Mouse (Mus musculus) intestine, postnatal 0 days (tissue): ENCODE data around the gene 1700001K19Rik. TPM values are rescaled to one million over a fixed set of nuclear protein-coding genes. Genes with fewer than 3 reads are reported as not detected.

Source experiments
- ATAC-seq: fragments of 200-750 bp; cut with Nextera tagmentation; 2 replicates; pipeline ENCODE4 v1.8.0; 2017; ENCODE audit warnings: mild to moderate bottlenecking, moderate TSS enrichment, moderate library complexity
- H3K27ac ChIP-seq: fragments of 300-500 bp; sonication (generic); 2 replicates; pipeline ENCODE4 v1.5.1; 2014; ENCODE audit warnings: mild to moderate bottlenecking, low read depth, low read length, moderate library complexity
- H3K27me3 ChIP-seq: fragments of 300-500 bp; sonication (generic); replicated peaks from 2 replicates; pipeline ENCODE4 v1.6.1; 2014; ENCODE audit warnings: low read length, mixed read lengths; ENCODE audit not compliant: control insufficient read depth, insufficient read depth
- H3K36me3 ChIP-seq: fragments of 300-500 bp; sonication (generic); 2 replicates; pipeline ENCODE4 v1.6.1; 2014; ENCODE audit warnings: mild to moderate bottlenecking, moderate library complexity; ENCODE audit not compliant: control insufficient read depth, insufficient read depth
- H3K4me1 ChIP-seq: fragments of 300-500 bp; sonication (generic); replicated peaks from 2 replicates; pipeline ENCODE4 v1.6.1; 2014; ENCODE audit warnings: antibody characterized with exemption, low read length, mixed read lengths; ENCODE audit not compliant: control insufficient read depth, insufficient read depth
- H3K4me2 ChIP-seq: fragments of 300-500 bp; sonication (generic); replicated peaks from 2 replicates; pipeline ENCODE4 v1.6.1; 2014; ENCODE audit warnings: low read depth, mild to moderate bottlenecking, moderate library complexity
- H3K4me3 ChIP-seq: fragments of 300-500 bp; sonication (generic); 2 replicates; pipeline ENCODE4 v1.5.1; 2014; ENCODE audit warnings: low read depth, low read length
- H3K9ac ChIP-seq: fragments of 300-500 bp; sonication (generic); 2 replicates; pipeline ENCODE4 v1.6.1; 2014; ENCODE audit warnings: mild to moderate bottlenecking, low read depth, low read length
- H3K9me3 ChIP-seq: fragments of 300-500 bp; sonication (generic); 2 replicates; pipeline ENCODE4 v1.6.1; 2016; ENCODE audit warnings: mixed run types; ENCODE audit not compliant: control insufficient read depth
- CTCF ChIP-seq: sonication (generic); IDR thresholded peaks from 2 replicates; pipeline ENCODE4 v1.5.1; 2016; ENCODE audit warnings: low read depth, mild to moderate bottlenecking, control low read depth, antibody characterized with exemption, moderate library complexity
- WGBS: fragments of 180-500 bp; shearing (Covaris S2); extraction: QIAGEN DNeasy Blood & Tissue Kit; methylation state at CpG from one replicate; pipeline ENCODE4 v1.1.7; 2014; 5-methylcytosine and 5-hydroxymethylcytosine counted together
- polyA plus RNA-seq: library from polyadenylated mRNA; unstranded; fragments of >200 nt; fragmentation: Nextera tagmentation; extraction: Ambion mirVana; gene quantifications from 2 replicates; pipeline ENCODE4 v1.2.1, GENCODE M21; 2015

Gene 1700001K19Rik
- not detected in 2 replicates for polyA plus RNA-seq

GRCm38 (mm10) chr12:110682561-110683299, at the start of gene 1700001K19Rik:
Gene 1700001K19Rik (minus strand): TSS chr12:110682619.
- Histone ChIP-seq H3K27me3 (no peaks in the 10 kb centered on the region), H3K4me3 (no peak within 1 kb of the TSS), H3K4me2 (no peak within 1 kb of the TSS), H3K9me3 (no peaks in the 10 kb centered on the region), H3K9ac (no peak within 1 kb of the TSS), H3K27ac (no peak within 1 kb of the TSS), H3K4me1 (no peaks in the 10 kb centered on the region), H3K36me3 (no peaks in the 10 kb centered on the region)
- no peak for TF ChIP-seq CTCF
- ATAC-seq = no peak
- WGBS = 73% methylated on average over 9 of the region's 9 CpGs

- H3K27me3 ChIP-seq = no peaks in the 10 kb centered on the region
- peak; percentile 12; the same call in 1 of the 2 replicates for TF ChIP-seq CTCF
- WGBS = 44% methylated on average over 1 of the region's 1 CpGs
These were observed 44.0 kb upstream of the 1700001K19Rik start for GRCm38 (mm10) chr12:110726428-110726827.

GRCm38 (mm10) chr12:110725489-110725888, 43.1 kb upstream of the 1700001K19Rik start:
- WGBS = 57% methylated on average over 5 of the region's 5 CpGs
- no peak for ATAC-seq
- H3K36me3 ChIP-seq = no peaks in the 10 kb centered on the region
- H3K9me3 ChIP-seq = no peaks in the 10 kb centered on the region
- 0 out of 2 replicates have a peak, but pooled peaks cover 3% of the 10 kb centered on the region for H3K27me3 ChIP-seq
- H3K4me3 ChIP-seq = no peak overlapping the region
- no peak for TF ChIP-seq CTCF
- H3K27ac ChIP-seq = no peak overlapping the region
- no peak overlapping the region for H3K9ac ChIP-seq
- no peak overlapping the region for H3K4me2 ChIP-seq
- H3K4me1 ChIP-seq = no peaks in the 10 kb centered on the region

More at GRCm38 (mm10) chr12:110726428-110726827, 44.0 kb upstream of the 1700001K19Rik start:
- Histone ChIP-seq H3K4me2 (no peak overlapping the region), H3K9ac (no peak overlapping the region), H3K4me1 (no peaks in the 10 kb centered on the region), H3K4me3 (no peak overlapping the region), H3K36me3 (no peaks in the 10 kb centered on the region), H3K9me3 (no peaks in the 10 kb centered on the region), H3K27ac (no peak overlapping the region)
- ATAC-seq = no peak

GRCm38 (mm10) chr12:110725051-110725450, 42.6 kb upstream of the 1700001K19Rik start:
- WGBS = 89% methylated on average over 5 of the region's 5 CpGs
- H3K9ac ChIP-seq = no peak overlapping the region
- H3K27me3 ChIP-seq = 0 out of 2 replicates have a peak, but pooled peaks cover 3% of the 10 kb centered on the region
- H3K4me3 ChIP-seq = no peak overlapping the region
- no peak for ATAC-seq
- no peaks in the 10 kb centered on the region for H3K9me3 ChIP-seq
- no peaks in the 10 kb centered on the region for H3K36me3 ChIP-seq
- no peak overlapping the region for H3K27ac ChIP-seq
- no peak overlapping the region for H3K4me2 ChIP-seq
- no peak for TF ChIP-seq CTCF
- H3K4me1 ChIP-seq = no peaks in the 10 kb centered on the region

GRCm38 (mm10) chr12:110716004-110716403, 33.6 kb upstream of the 1700001K19Rik start:
- no peaks in the 10 kb centered on the region for H3K36me3 ChIP-seq
- no peaks in the 10 kb centered on the region; the same call in 1 of the 2 replicates for H3K27me3 ChIP-seq
- H3K27ac ChIP-seq = no peak overlapping the region
- no peaks in the 10 kb centered on the region for H3K4me1 ChIP-seq
- 9% methylated on average over 5 of the region's 5 CpGs for WGBS
- no peaks in the 10 kb centered on the region for H3K9me3 ChIP-seq
- no peak overlapping the region for H3K9ac ChIP-seq
- no peak overlapping the region for H3K4me2 ChIP-seq
- no peak for TF ChIP-seq CTCF
- H3K4me3 ChIP-seq = no peak overlapping the region
- ATAC-seq = no peak

- ATAC-seq = no peak
- 81% methylated on average over 6 of the region's 6 CpGs for WGBS
- Histone ChIP-seq H3K4me1 (no peaks in the 10 kb centered on the region), H3K4me2 (no peak overlapping the region), H3K27me3 (no peaks in the 10 kb centered on the region; the same call in 1 of the 2 replicates), H3K4me3 (no peak overlapping the region), H3K9ac (no peak overlapping the region), H3K36me3 (no peaks in the 10 kb centered on the region), H3K27ac (no peak overlapping the region), H3K9me3 (no peaks in the 10 kb centered on the region)
- no peak for TF ChIP-seq CTCF
These were observed 31.8 kb upstream of the 1700001K19Rik start for GRCm38 (mm10) chr12:110714215-110714614.
